Mouse (Mus musculus) ES-E14 (cell line): ENCODE data around the gene Pramef20. TPM values are rescaled to one million over a fixed set of nuclear protein-coding genes. Genes with fewer than 3 reads are reported as not detected.
A peak's percentile ranks its signal among the peaks of the same experiment; 100 is the strongest.

Source experiments
- DNase-seq: peaks from one replicate; pipeline ENCODE4 v3.0.0-alpha.2; 2013; ENCODE audit warnings: low read depth, low spot score
- H3K27ac ChIP-seq: 2 replicates; pipeline ENCODE4 v1.5.1; 2012; ENCODE audit warnings: low read depth, mild to moderate bottlenecking, low read length, moderate library complexity, mixed read lengths; ENCODE audit not compliant: poor library complexity, insufficient read depth, severe bottlenecking
- H3K36me3 ChIP-seq: 2 replicates; pipeline ENCODE4 v1.6.1; 2012; ENCODE audit warnings: mild to moderate bottlenecking, low read length, moderate library complexity, mixed read lengths; ENCODE audit not compliant: control insufficient read depth, poor library complexity, insufficient read depth, severe bottlenecking
- H3K4me1 ChIP-seq, 2 experiments: fragments of 150-350 bp in 1 of 2; sonication (generic) in 1 of 2; 2 replicates each; pipeline ENCODE4 v1.6.1; 2012; ENCODE audit warnings: low read length in 2 of 2, mild to moderate bottlenecking in 1 of 2, mixed read lengths in 1 of 2; ENCODE audit not compliant: control insufficient read depth in 2 of 2, insufficient read depth in 2 of 2, poor library complexity in 1 of 2
- H3K4me3 ChIP-seq, 2 experiments: fragments of 150-350 bp in 1 of 2; sonication (generic) in 1 of 2; 2 replicates each; pipeline ENCODE4 v1.5.1; 2012; ENCODE audit warnings: low read length in 2 of 2, low read depth in 1 of 2, mild to moderate bottlenecking in 1 of 2, mixed read lengths in 1 of 2; ENCODE audit not compliant: insufficient read depth in 1 of 2, poor library complexity in 1 of 2, severe bottlenecking in 1 of 2
- H3K9ac ChIP-seq: 2 replicates; pipeline ENCODE4 v1.6.1; 2012; ENCODE audit warnings: low read depth, mild to moderate bottlenecking, low read length, mixed read lengths; ENCODE audit not compliant: poor library complexity, insufficient read depth, severe bottlenecking
- H3K9me3 ChIP-seq: fragments of 150-350 bp; sonication (generic); 2 replicates; pipeline ENCODE4 v1.6.1; 2012; ENCODE audit warnings: low read depth, mild to moderate bottlenecking, low read length; ENCODE audit not compliant: control insufficient read depth, insufficient read depth
- CHD2 ChIP-seq: IDR thresholded peaks from 2 replicates; pipeline ENCODE4 v1.6.1; 2014; ENCODE audit warnings: mild to moderate bottlenecking, low read depth, low read length, inconsistent platforms
- HCFC1 ChIP-seq: IDR thresholded peaks from 2 replicates; pipeline ENCODE4 v1.6.1; 2012; ENCODE audit warnings: low read length, inconsistent platforms, borderline replicate concordance; ENCODE audit not compliant: insufficient read depth
- MAFK ChIP-seq: IDR thresholded peaks from 2 replicates; pipeline ENCODE4 v1.6.1; 2014; ENCODE audit warnings: mild to moderate bottlenecking, low read depth, low read length, inconsistent platforms; ENCODE audit not compliant: insufficient read depth
- ZC3H11A ChIP-seq: IDR thresholded peaks from 2 replicates; pipeline ENCODE4 v1.6.1; 2012; ENCODE audit warnings: low read depth, mild to moderate bottlenecking, inconsistent platforms, low read length, borderline replicate concordance
- ZNF384 ChIP-seq: IDR thresholded peaks from 2 replicates; pipeline ENCODE4 v1.6.1; 2012; ENCODE audit warnings: low read depth, low read length, inconsistent platforms
- in situ Hi-C, 2 experiments: fragments of 600-800 bp; cut with MboI; formaldehyde crosslinking; loops; one replicate each; pipeline ENCODE4 v1.15.1; 2025; ENCODE audit warnings: low sequenced_read_pairs in 2 of 2, inconsistent platforms in 1 of 2; ENCODE audit not compliant: unreplicated experiment in 2 of 2
- total RNA-seq: library from RNA; depleted of rRNA; stranded (reverse); fragments of 300-350 nt; gene quantifications from 2 replicates; pipeline ENCODE4 v1.2.3, GENCODE M21; 2012; rRNA removed

The Pramef20 gene
- total RNA-seq, result not detected in 2 replicates

- Histone ChIP-seq H3K27ac (no peak within 1 kb of the TSS), H3K4me3 (no peak within 1 kb of the TSS), H3K9ac (no peak within 1 kb of the TSS), H3K36me3 (no peaks in the 10 kb centered on the region), H3K4me1 (no peaks in the 10 kb centered on the region), H3K9me3 (no peaks in the 10 kb centered on the region)
- TF ChIP-seq ZC3H11A (no peak), MAFK (no peak)
- in situ Hi-C loops, result no loop called here
- no peak for DNase-seq
Observed at GRCm38 (mm10) chr4:144377911-144378310, at the start of gene Pramef20. TSS of gene Pramef20 (minus strand) at chr4:144377933.

GRCm38 (mm10) chr4:144424590-144424989 is 46.9 kb upstream of the Pramef20 start:
- Histone ChIP-seq H3K9me3 (no peaks in the 10 kb centered on the region), H3K4me3 (no peak overlapping the region), H3K36me3 (no peaks in the 10 kb centered on the region), H3K9ac (no peak overlapping the region), H3K27ac (no peak overlapping the region), H3K4me1 (no peaks in the 10 kb centered on the region)
- in situ Hi-C loops, result no loop called here
- no peak for DNase-seq
- TF ChIP-seq MAFK, result no peak
- TF ChIP-seq HCFC1, result no peak
- no peak for TF ChIP-seq CHD2
- no peak for TF ChIP-seq ZNF384
- TF ChIP-seq ZC3H11A, result no peak

- in situ Hi-C loops, result no loop called here
Observed at GRCm38 (mm10) chr4:144420644-144421043, 42.9 kb upstream of the Pramef20 start.

GRCm38 (mm10) chr4:144408290-144408689 is 30.6 kb upstream of the Pramef20 start, which contains the start of gene Pramef12:
TSS of gene Pramef12 (minus strand) at chr4:144408464.
- DNase-seq, result peak; percentile 62
- Histone ChIP-seq H3K9me3 (no peaks in the 10 kb centered on the region), H3K4me1 (peaks cover 5 to 8% of the 10 kb centered on the region in 2 experiments; a peak in 2 of 4 replicates), H3K36me3 (no peaks in the 10 kb centered on the region), H3K9ac (peak within 1 kb of the TSS; percentile 62), H3K27ac (no peak within 1 kb of the TSS), H3K4me3 (peak within 1 kb of the TSS; percentile 69 to 70)
- no peak for TF ChIP-seq ZNF384
- in situ Hi-C loops, result no loop called here

More at GRCm38 (mm10) chr4:144420644-144421043, 42.9 kb upstream of the Pramef20 start:
- DNase-seq, result no peak
- Histone ChIP-seq H3K4me1 (peaks cover 0 to 2% of the 10 kb centered on the region in 2 experiments; a peak in 1 of 4 replicates), H3K4me3 (no peak overlapping the region), H3K27ac (no peak overlapping the region), H3K36me3 (no peaks in the 10 kb centered on the region), H3K9me3 (no peaks in the 10 kb centered on the region), H3K9ac (no peak overlapping the region)
- TF ChIP-seq ZNF384, result no peak

GRCm38 (mm10) chr4:144406261-144406660 is 28.5 kb upstream of the Pramef20 start:
- TF ChIP-seq ZC3H11A (no peak), HCFC1 (no peak)
- no peaks in the 10 kb centered on the region for H3K9me3 ChIP-seq
- peaks cover 7 to 11% of the 10 kb centered on the region in 2 experiments; a peak in 3 of 4 replicates for H3K4me1 ChIP-seq
- H3K4me3 ChIP-seq, result no peak overlapping the region
- in situ Hi-C loops, result no loop called here
- H3K36me3 ChIP-seq, result no peaks in the 10 kb centered on the region
- H3K9ac ChIP-seq, result no peak overlapping the region
- DNase-seq, result no peak
- no peak overlapping the region for H3K27ac ChIP-seq
